Mouse (Mus musculus) kidney, adult 2 months (tissue): ENCODE data around the gene Prkd2.

Experiments
- CTCF ChIP-seq: fragments of 200-500 bp; conservative IDR thresholded peaks from 2 replicates; pipeline ENCODE4 v1.5.1; 2011; ENCODE audit warnings: low read depth, mild to moderate bottlenecking, control low read depth, low read length, moderate library complexity, mixed read lengths; ENCODE audit not compliant: insufficient read depth, insufficient read length
- POLR2A ChIP-seq: fragments of 200-500 bp; IDR thresholded peaks from one replicate; pipeline ENCODE4 v1.6.1; 2011; ENCODE audit warnings: low read depth, low read length, control low read depth

DNA sequence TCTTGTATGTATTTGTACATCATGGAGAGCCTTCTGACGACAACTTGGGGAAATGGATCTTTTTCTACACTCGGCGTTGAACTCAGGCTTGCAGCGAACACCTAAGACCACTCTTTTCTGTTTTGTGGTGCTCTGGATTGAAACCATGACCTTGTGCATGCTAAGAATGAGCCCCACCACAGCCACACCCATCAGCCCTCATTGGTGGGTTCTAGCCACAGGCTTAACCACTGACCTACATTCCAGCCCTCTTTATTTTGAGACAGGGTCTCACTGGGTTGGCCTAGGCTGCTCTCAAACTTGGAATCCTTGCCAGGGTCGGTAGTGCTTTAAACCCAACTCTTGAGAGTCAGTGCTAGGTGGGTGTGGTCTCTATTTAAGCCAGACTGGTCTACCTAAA lies 47.8 kb upstream of the Prkd2 start:
- TF ChIP-seq CTCF (no peak), POLR2A (no peak)
